Mouse (Mus musculus): ENCODE measurements around the gene Cdk4. TPM values are rescaled to one million over a fixed set of nuclear protein-coding genes. Genes with fewer than 3 reads are reported as not detected.

The Cdk4 gene
- polyA plus RNA-seq, 1 experiment from 2014 or later = 1,915 TPM

DNA sequence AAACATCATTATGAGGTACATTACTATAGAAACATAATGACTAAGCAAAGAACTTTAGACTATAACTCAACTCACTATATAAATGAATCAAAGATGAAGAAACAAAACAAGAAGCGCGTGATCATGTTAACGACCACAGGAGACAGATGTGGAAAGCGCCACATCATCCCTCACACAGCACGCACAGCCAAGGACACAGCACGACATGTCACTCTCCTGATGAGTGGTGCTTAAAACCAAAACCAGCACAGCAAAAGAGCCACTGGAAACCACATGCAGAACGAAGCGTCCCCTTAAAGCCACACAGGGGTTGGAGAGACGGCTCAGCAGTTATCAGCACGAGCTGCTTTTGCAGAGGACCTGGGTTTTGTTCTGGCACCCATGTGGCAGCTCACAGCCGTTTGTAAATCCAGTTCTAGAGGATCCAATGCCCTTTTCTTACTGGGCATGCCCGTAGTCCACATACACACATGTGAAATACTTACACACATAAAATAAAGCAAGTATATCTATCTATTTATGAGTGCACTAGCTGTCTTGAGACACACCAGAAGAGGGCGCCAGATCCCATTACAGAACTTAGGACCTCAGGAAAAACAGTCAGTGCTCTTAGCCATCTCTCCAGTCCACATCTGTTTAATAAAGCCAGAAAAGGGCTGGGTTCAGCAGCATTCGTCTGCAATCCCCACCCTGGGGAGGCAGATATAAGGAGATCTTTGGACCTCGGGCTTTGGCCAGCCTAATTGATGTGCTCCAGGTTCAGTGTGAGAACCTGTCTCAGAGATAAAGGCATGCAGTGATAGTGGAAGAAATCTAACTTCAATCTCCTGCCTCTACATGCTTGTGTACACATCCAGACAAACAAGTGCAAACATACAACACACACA lies 47.9 kb downstream of the Cdk4 start:
- no peak overlapping the region for H3K9ac ChIP-seq (ENCODE audit: low read length)
- ATAC-seq (replicated peaks; ENCODE audit: low FRiP score, low TSS enrichment, low read depth) (no peak), DNase-seq (ENCODE audit: low spot score) (no peak)
- H3K4me2 ChIP-seq (ENCODE audit: low read length) = no peak overlapping the region
- 88% methylated on average over 15 of the region's 15 CpGs for WGBS
- no peaks in the 10 kb centered on the region for H3K4me1 ChIP-seq (replicated peaks; ENCODE audit: control insufficient read depth, insufficient read depth, low read length)
- H3K4me3 ChIP-seq (ENCODE audit: low read depth, low read length) = no peak overlapping the region
- H3K36me3 ChIP-seq (ENCODE audit: control insufficient read depth, insufficient read depth, low read length) = peaks cover 15% of the 10 kb centered on the region
- H3K9me3 ChIP-seq (ENCODE audit: control insufficient read depth, low read length) = no peaks in the 10 kb centered on the region
- H3K27ac ChIP-seq (ENCODE audit: low read depth) = no peak overlapping the region
- no peaks in the 10 kb centered on the region for H3K27me3 ChIP-seq (replicated peaks; ENCODE audit: control insufficient read depth, insufficient read depth, low read length)

GRCm38 (mm10) chr10:127114408-127114807 lies 51.1 kb downstream of the Cdk4 start:
- DNase-seq (ENCODE audit: low spot score) (no peak), ATAC-seq (replicated peaks; ENCODE audit: low FRiP score, low TSS enrichment, low read depth) (no peak)
- Histone ChIP-seq H3K9ac (ENCODE audit: low read length) (no peak overlapping the region), H3K9me3 (ENCODE audit: control insufficient read depth, low read length) (no peaks in the 10 kb centered on the region), H3K4me3 (ENCODE audit: low read depth, low read length) (no peak overlapping the region), H3K27me3 (replicated peaks; ENCODE audit: control insufficient read depth, insufficient read depth, low read length) (no peaks in the 10 kb centered on the region), H3K36me3 (ENCODE audit: control insufficient read depth, insufficient read depth, low read length) (peaks cover 45% of the 10 kb centered on the region), H3K4me1 (replicated peaks; ENCODE audit: control insufficient read depth, insufficient read depth, low read length) (no peaks in the 10 kb centered on the region), H3K27ac (ENCODE audit: low read depth) (no peak overlapping the region), H3K4me2 (ENCODE audit: low read length) (no peak overlapping the region)
- 93% methylated on average over 11 of the region's 11 CpGs for WGBS

- H3K4me3 ChIP-seq (ENCODE audit: low read depth, low read length) = no peak overlapping the region
- H3K9me3 ChIP-seq (ENCODE audit: control insufficient read depth, low read length) = no peaks in the 10 kb centered on the region
- no peak for DNase-seq (ENCODE audit: low spot score)
- H3K4me2 ChIP-seq (ENCODE audit: low read length) = no peak overlapping the region
- 87% methylated on average over 2 of the region's 2 CpGs for WGBS
- peaks cover 48% of the 10 kb centered on the region for H3K36me3 ChIP-seq (ENCODE audit: control insufficient read depth, insufficient read depth, low read length)
- no peak overlapping the region for H3K27ac ChIP-seq (ENCODE audit: low read depth)
- H3K27me3 ChIP-seq (replicated peaks; ENCODE audit: control insufficient read depth, insufficient read depth, low read length) = no peaks in the 10 kb centered on the region
- ATAC-seq (replicated peaks; ENCODE audit: low FRiP score, low TSS enrichment, low read depth) = no peak
- 0 out of 2 replicates have a peak, but pooled peaks cover under 1% of the 10 kb centered on the region for H3K4me1 ChIP-seq (replicated peaks; ENCODE audit: control insufficient read depth, insufficient read depth, low read length)
- no peak overlapping the region for H3K9ac ChIP-seq (ENCODE audit: low read length)
These were observed 51.7 kb downstream of the Cdk4 start for GRCm38 (mm10) chr10:127115068-127115467.

Other genes with a start within 250 kb of the Cdk4 start
- 21.8 and 22.9 TPM in 2 replicates for gene Atp23, start 162.2 kb upstream of the Cdk4 start, polyA plus RNA-seq (2014; fragmentation: Nextera tagmentation; extraction: Ambion mirVana)
- gene Ctdsp2, start 84.8 kb upstream of the Cdk4 start, polyA plus RNA-seq (2014; fragmentation: Nextera tagmentation; extraction: Ambion mirVana) = 99.2 and 101 TPM in 2 replicates
- 0.22 TPM in 2 replicates for gene Avil, start 62.8 kb upstream of the Cdk4 start, polyA plus RNA-seq (2014; fragmentation: Nextera tagmentation; extraction: Ambion mirVana)
- gene Tsfm, start 32.7 kb upstream of the Cdk4 start, polyA plus RNA-seq (2014; fragmentation: Nextera tagmentation; extraction: Ambion mirVana) = 86.1 and 86.3 TPM in 2 replicates
- 60.8 and 65.2 TPM in 2 replicates for gene Mettl1, start 22.1 kb upstream of the Cdk4 start, polyA plus RNA-seq (2014; fragmentation: Nextera tagmentation; extraction: Ambion mirVana)
- 0.31 and 0.50 TPM in 2 replicates for gene Eef1akmt3, start 22.0 kb upstream of the Cdk4 start, polyA plus RNA-seq (2014; fragmentation: Nextera tagmentation; extraction: Ambion mirVana)
- 0.07 and 0.15 TPM in 2 replicates for gene Cyp27b1, start 15.3 kb upstream of the Cdk4 start, polyA plus RNA-seq (2014; fragmentation: Nextera tagmentation; extraction: Ambion mirVana)
- 1.4 and 1.9 TPM in 2 replicates for gene March9, start 3.4 kb upstream of the Cdk4 start, polyA plus RNA-seq (2014; fragmentation: Nextera tagmentation; extraction: Ambion mirVana)
- gene Tspan31, start 6.7 kb downstream of the Cdk4 start, polyA plus RNA-seq (2014; fragmentation: Nextera tagmentation; extraction: Ambion mirVana) = 92.4 and 114 TPM in 2 replicates
- 0.23 and 0.26 TPM in 2 replicates for gene Agap2, start 11.8 kb downstream of the Cdk4 start, polyA plus RNA-seq (2014; fragmentation: Nextera tagmentation; extraction: Ambion mirVana)
- 47.6 and 51.6 TPM in 2 replicates for gene Os9, start 57.6 kb downstream of the Cdk4 start, polyA plus RNA-seq (2014; fragmentation: Nextera tagmentation; extraction: Ambion mirVana)
- gene B4galnt1, start 101.7 kb downstream of the Cdk4 start, polyA plus RNA-seq (2014; fragmentation: Nextera tagmentation; extraction: Ambion mirVana) = 54.3 and 66.0 TPM in 2 replicates
- gene Slc26a10, start 117.1 kb downstream of the Cdk4 start, polyA plus RNA-seq (2014; fragmentation: Nextera tagmentation; extraction: Ambion mirVana) = 0.93 and 1.3 TPM in 2 replicates
- 49.0 and 57.7 TPM in 2 replicates for gene Arhgef25, start 126.5 kb downstream of the Cdk4 start, polyA plus RNA-seq (2014; fragmentation: Nextera tagmentation; extraction: Ambion mirVana)
- 95.8 and 101 TPM in 2 replicates for gene Dtx3, start 132.2 kb downstream of the Cdk4 start, polyA plus RNA-seq (2014; fragmentation: Nextera tagmentation; extraction: Ambion mirVana)
- gene Pip4k2c, start 148.1 kb downstream of the Cdk4 start, polyA plus RNA-seq (2014; fragmentation: Nextera tagmentation; extraction: Ambion mirVana) = 24.2 and 25.9 TPM in 2 replicates
- gene Kif5a, start 199.8 kb downstream of the Cdk4 start, polyA plus RNA-seq (2014; fragmentation: Nextera tagmentation; extraction: Ambion mirVana) = 9.2 and 10.6 TPM in 2 replicates
- 157 and 166 TPM in 2 replicates for gene Dctn2, start 202.8 kb downstream of the Cdk4 start, polyA plus RNA-seq (2014; fragmentation: Nextera tagmentation; extraction: Ambion mirVana)
- 19.2 and 20.6 TPM in 2 replicates for gene Mbd6, start 225.5 kb downstream of the Cdk4 start, polyA plus RNA-seq (2014; fragmentation: Nextera tagmentation; extraction: Ambion mirVana)
- 123 and 124 TPM in 2 replicates for gene Mars, start 248.3 kb downstream of the Cdk4 start, polyA plus RNA-seq (2014; fragmentation: Nextera tagmentation; extraction: Ambion mirVana)